Mouse (Mus musculus) heart, embryonic 15.5 days (tissue): Measurements from ENCODE around the gene Gm28038. TPM values are rescaled to one million over a fixed set of nuclear protein-coding genes. Genes with fewer than 3 reads are reported as not detected.

Experiments
- ATAC-seq: fragments of 200-750 bp; cut with Nextera tagmentation; replicated peaks from 2 replicates; pipeline ENCODE4 v1.8.0; 2017; ENCODE audit warnings: low read depth, moderate TSS enrichment; ENCODE audit not compliant: insufficient number of reproducible peaks, insufficient read depth, low FRiP score
- H3K27ac ChIP-seq: fragments of 300-500 bp; sonication (generic); 2 replicates; pipeline ENCODE4 v1.5.1; 2015; ENCODE audit warnings: mild to moderate bottlenecking, inconsistent platforms
- H3K27me3 ChIP-seq: fragments of 300-500 bp; sonication (generic); 2 replicates; pipeline ENCODE4 v1.6.1; 2015; ENCODE audit warnings: inconsistent platforms
- H3K36me3 ChIP-seq: fragments of 300-500 bp; sonication (generic); 2 replicates; pipeline ENCODE4 v1.6.1; 2015; ENCODE audit warnings: mild to moderate bottlenecking, inconsistent platforms
- H3K4me1 ChIP-seq: fragments of 300-500 bp; sonication (generic); replicated peaks from 2 replicates; pipeline ENCODE4 v1.6.1; 2015; ENCODE audit warnings: inconsistent platforms
- H3K4me2 ChIP-seq: fragments of 300-500 bp; sonication (generic); 2 replicates; pipeline ENCODE4 v1.6.1; 2015; ENCODE audit warnings: inconsistent platforms, mild to moderate bottlenecking, moderate library complexity
- H3K4me3 ChIP-seq: fragments of 300-500 bp; sonication (generic); 2 replicates; pipeline ENCODE4 v1.5.1; 2015; ENCODE audit warnings: mild to moderate bottlenecking, inconsistent platforms
- H3K9ac ChIP-seq: fragments of 300-500 bp; sonication (generic); 2 replicates; pipeline ENCODE4 v1.6.1; 2015; ENCODE audit warnings: mild to moderate bottlenecking, inconsistent platforms
- H3K9me3 ChIP-seq: fragments of 300-500 bp; sonication (generic); replicated peaks from 2 replicates; pipeline ENCODE4 v1.6.1; 2016; ENCODE audit warnings: inconsistent platforms
- WGBS: fragments of 180-500 bp; shearing (Covaris S2); methylation state at CpG from one replicate; pipeline ENCODE4 v1.1.7; 2015; ENCODE audit warnings: mixed read lengths; 5-methylcytosine and 5-hydroxymethylcytosine counted together
- polyA plus RNA-seq: library from polyadenylated mRNA; unstranded; fragments of >200 nt; fragmentation: Nextera tagmentation; extraction: Ambion mirVana; gene quantifications from 2 replicates; pipeline ENCODE4 v1.2.1, GENCODE M21; 2015

Gene Gm28038
- polyA plus RNA-seq, 1 experiment from 2014 or later, result not detected

DNA sequence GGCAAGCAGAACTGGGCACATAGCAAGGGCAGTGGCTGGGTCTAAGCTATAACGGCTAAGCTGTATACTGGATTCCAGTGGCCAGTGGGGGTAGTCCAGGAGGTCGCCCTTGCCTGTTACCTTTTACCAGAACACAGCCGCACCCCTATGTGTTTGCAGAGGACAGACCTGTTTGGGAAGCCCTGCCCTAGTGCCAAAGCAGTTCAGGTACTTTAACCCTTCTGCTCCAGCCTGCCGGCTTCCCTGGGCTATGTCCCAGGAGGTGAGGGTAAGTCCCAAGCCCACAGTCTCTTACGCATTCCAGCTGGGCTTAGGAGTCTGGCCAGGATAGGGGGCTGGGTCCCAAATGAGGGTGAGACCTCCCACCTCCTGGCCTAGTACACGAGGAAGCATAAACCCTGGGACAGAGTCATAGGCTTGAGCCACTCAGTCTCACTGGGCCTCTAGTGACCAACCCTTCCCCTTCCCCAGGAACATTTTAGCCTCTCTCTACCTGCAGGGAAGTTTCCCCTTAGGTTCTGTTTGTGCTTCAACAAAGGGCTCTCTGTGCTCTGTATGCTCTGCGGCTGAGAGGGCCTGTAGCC is 36.2 kb upstream of the Gm28038 start:
- Histone ChIP-seq H3K9me3 (no peaks in the 10 kb centered on the region), H3K27me3 (no peaks in the 10 kb centered on the region), H3K4me1 (peaks cover 56% of the 10 kb centered on the region), H3K4me2 (no peak overlapping the region), H3K36me3 (peaks cover 48% of the 10 kb centered on the region), H3K27ac (no peak overlapping the region), H3K4me3 (no peak overlapping the region), H3K9ac (no peak overlapping the region)
- 75% methylated on average over 7 of the region's 7 CpGs for WGBS
- no peak for ATAC-seq

DNA sequence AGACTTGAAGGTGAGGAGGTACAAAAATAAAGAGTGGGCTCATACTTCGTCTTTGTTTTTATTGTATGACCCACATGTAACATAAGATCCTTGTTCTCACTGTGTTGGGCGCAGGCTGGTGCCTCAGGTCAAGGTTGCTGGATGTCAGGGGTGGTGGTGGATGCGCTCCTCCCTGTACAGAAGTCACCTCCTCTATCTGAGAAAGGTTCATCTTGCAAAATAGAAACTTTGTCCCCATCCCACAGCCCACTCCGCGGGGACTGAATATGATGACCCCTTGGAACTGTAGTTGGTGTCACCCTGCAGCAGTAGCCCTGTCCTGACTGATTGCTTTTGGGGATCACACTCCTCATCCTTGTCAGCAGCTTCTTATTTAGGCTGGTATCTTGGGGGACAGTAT is 33.8 kb upstream of the Gm28038 start:
- 92% methylated on average over 5 of the region's 5 CpGs for WGBS

DNA sequence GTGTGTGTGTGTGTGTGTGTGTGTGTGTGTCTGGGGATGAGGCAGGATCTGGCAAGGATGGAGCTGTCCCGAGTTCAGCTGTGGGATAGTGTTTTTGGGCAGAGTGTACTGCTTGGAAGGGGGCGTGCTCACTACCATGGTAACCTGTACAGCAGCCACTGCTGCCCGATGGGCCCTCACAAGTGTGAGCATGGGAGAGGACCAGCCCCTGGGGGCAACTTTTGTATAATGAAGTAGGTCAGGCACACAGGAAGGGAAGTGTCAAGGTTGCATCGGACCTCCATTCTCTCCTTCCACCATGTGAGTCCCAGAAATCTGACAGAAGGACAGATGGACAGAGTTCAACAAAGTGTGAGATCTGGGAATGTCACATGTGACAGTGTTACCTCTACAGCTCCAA is 33.2 kb upstream of the Gm28038 start:
- H3K27ac ChIP-seq, result no peak overlapping the region
- no peak for ATAC-seq
- H3K4me1 ChIP-seq, result peaks cover 52% of the 10 kb centered on the region
- H3K9ac ChIP-seq, result no peak overlapping the region
- H3K27me3 ChIP-seq, result no peaks in the 10 kb centered on the region
- H3K36me3 ChIP-seq, result peaks cover 37% of the 10 kb centered on the region
- WGBS, result 79% methylated on average over 4 of the region's 4 CpGs
- no peak overlapping the region for H3K4me3 ChIP-seq
- no peak overlapping the region for H3K4me2 ChIP-seq
- no peaks in the 10 kb centered on the region for H3K9me3 ChIP-seq

More for the DNA sequence above, 33.8 kb upstream of the Gm28038 start:
- Histone ChIP-seq H3K4me2 (no peak overlapping the region), H3K36me3 (peaks cover 37% of the 10 kb centered on the region), H3K27me3 (no peaks in the 10 kb centered on the region), H3K4me1 (peaks cover 53% of the 10 kb centered on the region), H3K4me3 (no peak overlapping the region), H3K9ac (no peak overlapping the region), H3K9me3 (no peaks in the 10 kb centered on the region), H3K27ac (no peak overlapping the region)
- ATAC-seq, result no peak

DNA sequence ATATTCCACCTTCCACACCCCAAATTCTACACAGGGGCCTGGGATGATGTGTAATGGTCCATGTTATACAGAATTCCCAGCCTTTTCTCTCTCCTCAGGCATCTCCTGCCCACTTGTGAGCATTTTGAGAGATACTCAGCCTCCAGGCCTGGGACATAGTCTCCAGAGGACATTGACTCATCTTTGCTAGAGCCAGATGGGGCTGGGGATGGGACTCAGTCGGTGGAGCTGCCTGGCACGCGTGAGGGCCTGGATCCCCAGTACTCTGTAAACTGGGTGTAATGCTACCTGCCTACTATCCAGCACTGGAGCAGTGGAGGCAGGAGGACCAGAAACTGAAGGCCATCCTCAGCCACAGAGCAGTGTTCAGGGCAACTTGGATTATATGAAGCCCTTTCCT is 31.7 kb upstream of the Gm28038 start:
- Histone ChIP-seq H3K4me2 (no peak overlapping the region), H3K27me3 (no peaks in the 10 kb centered on the region), H3K9me3 (no peaks in the 10 kb centered on the region), H3K4me3 (no peak overlapping the region), H3K27ac (no peak overlapping the region), H3K36me3 (peaks cover 29% of the 10 kb centered on the region), H3K4me1 (peaks cover 47% of the 10 kb centered on the region), H3K9ac (no peak overlapping the region)
- 94% methylated on average over 3 of the region's 3 CpGs for WGBS
- ATAC-seq, result no peak

DNA sequence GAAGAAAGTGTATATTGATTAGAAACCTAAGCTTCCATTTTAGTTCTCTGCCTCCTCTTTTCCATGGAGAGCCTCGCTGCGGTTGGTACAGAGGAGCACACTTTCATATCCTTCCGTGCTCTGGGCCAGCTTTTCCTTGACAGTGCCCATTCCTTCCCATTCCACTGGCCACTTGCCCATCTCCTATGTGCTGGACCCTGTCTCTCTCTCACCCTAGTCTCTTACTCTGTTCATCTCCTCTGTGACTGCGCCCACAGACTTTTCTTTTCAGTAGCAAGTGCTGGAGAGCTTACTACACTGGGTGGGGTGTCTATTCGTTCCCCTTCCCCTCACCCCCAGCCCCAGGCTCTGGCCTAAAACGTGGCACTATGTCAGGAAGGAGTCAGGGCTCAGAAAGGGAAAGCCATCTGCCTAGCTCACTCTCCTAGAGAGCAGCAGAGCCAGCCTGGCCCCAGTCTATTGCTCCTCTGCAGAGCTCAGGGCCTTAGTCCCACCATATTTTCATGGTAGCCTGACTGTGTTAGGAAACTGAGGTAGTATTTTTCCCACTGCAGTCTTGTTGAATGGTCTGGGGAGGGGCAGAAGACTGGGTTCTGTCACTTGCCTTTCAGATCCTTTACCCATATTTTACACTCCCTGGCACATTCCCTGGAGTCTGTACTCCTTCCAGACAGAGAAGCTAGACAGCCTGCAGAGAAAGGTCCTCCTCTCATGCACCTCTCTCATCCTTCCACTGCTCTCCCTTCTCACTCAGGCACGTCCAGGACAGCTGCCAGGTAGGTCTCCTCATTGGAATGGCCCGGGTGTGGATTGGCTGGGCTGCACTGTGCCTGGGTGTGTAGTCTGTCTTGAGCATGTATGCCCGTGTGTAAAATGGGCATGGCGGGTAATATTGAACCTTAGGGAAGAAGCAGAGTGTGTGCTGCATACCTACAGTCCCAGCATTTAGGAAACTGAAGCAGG is 30.4 kb upstream of the Gm28038 start:
- H3K9me3 ChIP-seq, result no peaks in the 10 kb centered on the region
- peaks cover 39% of the 10 kb centered on the region for H3K4me1 ChIP-seq
- peaks cover 28% of the 10 kb centered on the region for H3K36me3 ChIP-seq
- peak overlapping the region; percentile 39; the same call in 1 of the 2 replicates for H3K27ac ChIP-seq
- H3K27me3 ChIP-seq, result no peaks in the 10 kb centered on the region
- H3K4me3 ChIP-seq, result no peak overlapping the region
- WGBS, result 81% methylated on average over 10 of the region's 10 CpGs
- no peak overlapping the region for H3K4me2 ChIP-seq
- no peak overlapping the region for H3K9ac ChIP-seq
- ATAC-seq, result no peak

DNA sequence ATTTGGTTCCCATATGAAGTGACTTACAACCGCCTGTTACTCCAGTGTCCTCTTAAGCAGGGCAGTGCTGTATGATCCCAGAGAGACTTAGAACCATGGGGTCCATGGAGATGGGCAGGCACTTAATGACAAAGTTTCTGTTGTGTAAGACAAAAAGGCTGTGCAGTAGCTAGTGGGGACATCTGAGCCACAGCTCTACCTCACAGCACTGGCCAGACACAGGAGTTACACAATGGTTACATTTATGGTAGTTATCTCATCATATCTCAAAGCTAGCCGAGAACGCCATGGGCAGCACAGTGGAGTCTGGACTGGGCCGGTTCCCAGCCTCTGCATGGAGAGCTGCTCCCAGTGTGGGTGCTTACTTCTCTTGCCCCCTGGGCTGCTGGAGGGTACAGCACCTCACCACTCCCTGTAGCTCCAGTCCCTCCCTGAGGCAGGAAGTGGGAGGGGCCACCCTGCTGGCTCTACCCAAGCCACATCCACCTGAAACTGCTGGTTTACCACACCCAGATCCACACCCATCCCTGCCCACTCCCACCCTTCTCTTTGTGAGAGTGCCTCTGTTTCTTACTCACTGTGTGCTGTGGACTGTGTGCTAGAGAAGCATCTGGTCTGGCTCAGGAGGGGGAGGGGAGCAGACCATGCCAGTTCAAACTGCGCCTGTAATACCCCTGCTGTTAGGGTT is 29.3 kb upstream of the Gm28038 start:
- Histone ChIP-seq H3K4me3 (no peak overlapping the region), H3K36me3 (peaks cover 40% of the 10 kb centered on the region), H3K9ac (no peak overlapping the region), H3K27ac (peak overlapping the region; percentile 39), H3K4me2 (no peak overlapping the region), H3K9me3 (no peaks in the 10 kb centered on the region), H3K27me3 (no peaks in the 10 kb centered on the region), H3K4me1 (peaks cover 36% of the 10 kb centered on the region)
- WGBS, result 51% methylated on average over 5 of the region's 5 CpGs
- peak; percentile 58; the same call in 1 of the 2 replicates for ATAC-seq

DNA sequence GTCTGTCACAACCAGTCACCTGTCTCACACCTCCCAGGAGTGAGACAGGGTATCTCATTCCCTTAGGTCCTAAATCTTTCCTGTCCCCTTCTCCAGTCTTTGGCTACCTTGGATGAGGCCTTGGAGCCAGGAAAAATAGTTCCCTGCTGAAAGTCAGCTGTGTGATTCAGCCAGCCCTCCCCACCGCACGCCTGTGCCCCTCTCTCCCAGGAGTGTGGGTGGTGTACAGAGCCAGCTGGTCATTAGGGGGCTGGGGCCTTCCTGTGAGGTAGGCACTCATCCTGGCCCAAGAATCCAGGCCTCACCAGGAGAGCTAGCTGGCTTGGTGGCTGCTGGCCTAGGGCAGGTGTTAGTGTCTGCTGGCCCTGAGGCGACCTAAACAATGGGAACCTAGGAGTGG is 28.3 kb upstream of the Gm28038 start:
- no peak overlapping the region for H3K4me3 ChIP-seq
- H3K9me3 ChIP-seq, result no peaks in the 10 kb centered on the region
- no peak for ATAC-seq
- 63% methylated on average over 3 of the region's 3 CpGs for WGBS
- no peaks in the 10 kb centered on the region for H3K27me3 ChIP-seq
- peaks cover 37% of the 10 kb centered on the region for H3K4me1 ChIP-seq
- H3K36me3 ChIP-seq, result peaks cover 49% of the 10 kb centered on the region
- no peak overlapping the region for H3K9ac ChIP-seq
- no peak overlapping the region for H3K4me2 ChIP-seq
- H3K27ac ChIP-seq, result no peak overlapping the region

DNA sequence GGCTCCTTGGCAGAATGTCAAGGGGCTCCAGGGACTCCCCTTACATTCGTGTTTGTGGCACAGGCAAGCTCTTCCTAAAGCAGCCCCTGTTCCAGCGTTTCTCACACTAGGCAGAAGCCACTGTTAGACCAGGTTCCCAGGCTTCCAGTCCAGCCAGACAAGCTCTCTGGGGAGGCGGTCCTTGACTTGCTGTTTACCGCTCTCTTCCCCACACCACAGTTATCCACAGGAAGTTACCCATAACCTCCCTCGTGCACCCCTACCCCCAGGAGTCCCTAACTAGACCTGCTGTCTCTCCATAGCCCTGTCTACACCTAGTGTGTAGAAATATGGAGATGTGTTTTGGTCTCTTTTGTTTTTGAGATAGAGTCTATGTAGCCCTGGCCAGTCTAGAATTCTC is 27.0 kb upstream of the Gm28038 start:
- Histone ChIP-seq H3K9ac (no peak overlapping the region), H3K27me3 (no peaks in the 10 kb centered on the region), H3K9me3 (no peaks in the 10 kb centered on the region), H3K4me1 (peaks cover 48% of the 10 kb centered on the region), H3K36me3 (peaks cover 48% of the 10 kb centered on the region), H3K4me3 (no peak overlapping the region), H3K27ac (no peak overlapping the region), H3K4me2 (no peak overlapping the region)
- ATAC-seq, result no peak
- 65% methylated on average over 5 of the region's 5 CpGs for WGBS

DNA sequence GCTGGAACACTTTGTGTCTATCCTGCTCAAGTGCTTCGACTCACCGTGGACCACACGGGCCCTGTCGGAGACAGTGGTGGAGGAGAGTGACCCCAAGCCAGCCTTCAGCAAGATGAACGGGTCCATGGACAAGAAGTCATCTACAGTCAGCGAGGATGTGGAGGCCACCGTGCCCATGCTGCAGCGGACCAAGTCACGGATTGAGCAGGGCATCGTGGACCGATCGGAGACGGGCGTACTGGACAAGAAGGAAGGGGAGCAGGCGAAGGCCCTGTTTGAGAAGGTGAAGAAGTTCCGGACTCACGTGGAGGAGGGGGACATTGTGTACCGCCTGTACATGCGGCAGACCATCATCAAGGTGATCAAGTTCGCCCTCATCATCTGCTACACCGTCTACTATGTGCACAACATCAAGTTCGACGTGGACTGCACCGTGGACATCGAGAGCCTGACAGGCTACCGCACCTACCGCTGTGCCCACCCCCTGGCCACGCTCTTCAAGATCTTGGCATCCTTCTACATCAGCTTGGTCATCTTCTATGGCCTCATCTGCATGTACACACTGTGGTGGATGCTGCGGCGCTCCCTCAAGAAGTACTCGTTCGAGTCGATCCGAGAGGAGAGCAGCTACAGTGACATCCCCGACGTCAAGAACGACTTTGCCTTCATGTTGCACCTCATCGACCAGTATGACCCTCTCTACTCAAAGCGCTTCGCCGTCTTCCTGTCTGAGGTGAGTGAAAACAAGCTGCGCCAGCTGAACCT is 25.0 kb upstream of the Gm28038 start:
- Histone ChIP-seq H3K4me1 (peaks cover 58% of the 10 kb centered on the region), H3K4me2 (no peak overlapping the region), H3K9ac (no peak overlapping the region), H3K4me3 (no peak overlapping the region), H3K27ac (no peak overlapping the region), H3K36me3 (peaks cover 39% of the 10 kb centered on the region), H3K9me3 (no peaks in the 10 kb centered on the region), H3K27me3 (no peaks in the 10 kb centered on the region)
- ATAC-seq, result no peak
- WGBS, result 95% methylated on average over 42 of the region's 42 CpGs

DNA sequence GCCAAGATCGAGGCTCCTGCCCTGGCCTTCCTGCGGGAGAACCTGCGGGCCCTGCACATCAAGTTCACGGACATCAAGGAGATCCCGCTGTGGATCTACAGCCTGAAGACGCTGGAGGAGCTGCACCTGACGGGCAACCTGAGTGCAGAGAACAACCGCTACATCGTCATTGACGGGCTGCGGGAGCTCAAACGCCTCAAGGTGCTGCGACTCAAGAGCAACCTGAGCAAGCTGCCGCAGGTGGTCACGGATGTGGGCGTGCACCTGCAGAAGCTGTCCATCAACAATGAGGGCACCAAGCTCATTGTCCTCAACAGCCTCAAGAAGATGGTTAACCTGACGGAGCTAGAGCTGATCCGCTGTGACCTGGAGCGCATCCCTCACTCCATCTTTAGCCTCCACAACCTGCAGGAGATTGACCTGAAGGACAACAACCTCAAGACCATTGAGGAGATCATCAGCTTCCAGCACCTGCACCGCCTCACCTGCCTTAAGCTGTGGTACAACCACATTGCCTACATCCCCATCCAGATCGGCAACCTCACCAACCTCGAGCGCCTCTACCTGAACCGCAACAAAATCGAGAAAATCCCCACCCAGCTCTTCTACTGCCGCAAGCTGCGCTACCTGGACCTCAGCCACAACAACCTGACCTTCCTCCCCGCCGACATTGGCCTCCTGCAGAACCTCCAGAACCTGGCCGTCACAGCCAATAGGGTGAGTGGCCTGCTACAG is 24.1 kb upstream of the Gm28038 start:
- Histone ChIP-seq H3K27ac (no peak overlapping the region), H3K4me1 (peaks cover 50% of the 10 kb centered on the region), H3K36me3 (peaks cover 45% of the 10 kb centered on the region), H3K27me3 (no peaks in the 10 kb centered on the region), H3K4me2 (no peak overlapping the region), H3K4me3 (no peak overlapping the region), H3K9me3 (no peaks in the 10 kb centered on the region), H3K9ac (no peak overlapping the region)
- no peak for ATAC-seq
- 91% methylated on average over 30 of the region's 30 CpGs for WGBS
